Mouse (Mus musculus): Measurements from ENCODE around the gene Rps16. TPM values are rescaled to one million over a fixed set of nuclear protein-coding genes. Genes with fewer than 3 reads are reported as not detected.
A peak's percentile ranks its signal among the peaks of the same experiment; 100 is the strongest.

The Rps16 gene
- polyA plus RNA-seq, 1 experiment from 2014 or later, result 1,198 TPM

DNA sequence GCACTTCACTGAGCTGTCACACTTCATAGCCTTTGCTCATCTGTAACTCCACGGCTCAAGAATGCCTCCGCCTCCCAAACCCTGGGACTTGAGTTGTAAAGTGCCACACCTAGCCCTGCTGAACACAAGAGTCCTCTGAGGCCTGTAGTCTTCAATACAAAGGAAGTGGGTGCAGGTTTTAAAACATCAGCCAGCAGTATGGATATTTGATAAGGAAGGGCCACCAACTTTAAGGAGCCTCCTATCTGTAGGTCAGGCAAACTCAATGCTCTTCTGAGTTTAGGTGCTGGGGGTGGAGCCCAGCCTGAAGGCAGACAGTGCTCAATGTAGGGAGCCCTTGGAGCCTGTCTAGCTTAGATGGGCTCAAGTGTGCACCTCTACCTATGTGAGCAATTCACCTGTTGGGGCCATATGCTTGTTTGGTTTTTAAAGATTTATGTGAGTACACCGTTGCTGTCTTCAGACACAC is 3.7 kb downstream of the Rps16 start:
- Histone ChIP-seq H3K27ac (no peak overlapping the region), H3K4me1 (replicated peaks; ENCODE audit: insufficient read depth, low read length) (peaks cover 15% of the 10 kb centered on the region; the same call in 1 of the 2 replicates), H3K4me3 (replicated peaks; ENCODE audit: low read depth, low read length) (no peak overlapping the region), H3K27me3 (ENCODE audit: insufficient read depth, low read length) (no peaks in the 10 kb centered on the region), H3K9ac (ENCODE audit: low read depth, low read length) (no peak overlapping the region), H3K36me3 (ENCODE audit: insufficient read depth, low read length) (peaks cover 22% of the 10 kb centered on the region), H3K4me2 (ENCODE audit: low read length) (no peak overlapping the region), H3K9me3 (replicated peaks; ENCODE audit: low read length) (no peaks in the 10 kb centered on the region)
- WGBS, result 71% methylated on average over 3 of the region's 3 CpGs
- ATAC-seq (replicated peaks; ENCODE audit: low FRiP score, low read depth), result no peak
- no peak for TF ChIP-seq CTCF (IDR thresholded peaks at IDR 0.05; ENCODE audit: low read depth)
- no peak for DNase-seq (ENCODE audit: low spot score)

- peaks cover 15% of the 10 kb centered on the region; the same call in 1 of the 2 replicates for H3K4me1 ChIP-seq (replicated peaks; ENCODE audit: insufficient read depth, low read length)
- H3K27me3 ChIP-seq (ENCODE audit: insufficient read depth, low read length), result no peaks in the 10 kb centered on the region
- H3K4me3 ChIP-seq (replicated peaks; ENCODE audit: low read depth, low read length), result no peak overlapping the region
- no peak overlapping the region for H3K27ac ChIP-seq
- DNase-seq (ENCODE audit: low spot score) (no peak), ATAC-seq (replicated peaks; ENCODE audit: low FRiP score, low read depth) (no peak)
- TF ChIP-seq CTCF (IDR thresholded peaks at IDR 0.05; ENCODE audit: low read depth), result no peak
- no peaks in the 10 kb centered on the region for H3K9me3 ChIP-seq (replicated peaks; ENCODE audit: low read length)
- H3K9ac ChIP-seq (ENCODE audit: low read depth, low read length), result no peak overlapping the region
- 92% methylated on average over 3 of the region's 3 CpGs for WGBS
- peaks cover 26% of the 10 kb centered on the region for H3K36me3 ChIP-seq (ENCODE audit: insufficient read depth, low read length)
- H3K4me2 ChIP-seq (ENCODE audit: low read length), result no peak overlapping the region
Measured at GRCm38 (mm10) chr7:28354596-28354995, 4.1 kb downstream of the Rps16 start.

DNA sequence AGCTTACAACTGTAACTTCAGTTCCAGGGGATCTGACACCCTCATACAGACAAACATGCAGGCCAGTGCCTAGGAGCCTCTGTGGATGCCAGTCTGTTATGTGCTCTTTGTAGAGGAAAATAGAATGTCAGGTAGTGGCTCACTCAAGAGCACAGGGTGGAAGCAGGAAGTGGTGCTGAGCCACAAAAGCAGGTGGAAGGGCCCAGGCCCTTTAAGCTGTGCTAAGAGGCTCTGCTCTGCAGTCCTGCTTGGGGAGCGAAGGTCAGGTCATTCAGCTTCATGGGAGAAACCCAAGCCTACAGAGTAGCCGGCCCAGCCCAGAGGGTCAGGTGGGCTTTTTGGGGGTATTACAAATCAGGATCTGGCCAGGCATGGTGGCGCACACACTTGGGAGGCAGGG is 4.8 kb downstream of the Rps16 start:
- no peak for ATAC-seq (replicated peaks; ENCODE audit: low FRiP score, low read depth)
- 76% methylated on average over 3 of the region's 3 CpGs for WGBS
- DNase-seq (ENCODE audit: low spot score), result no peak
- Histone ChIP-seq H3K9me3 (replicated peaks; ENCODE audit: low read length) (no peaks in the 10 kb centered on the region), H3K4me2 (ENCODE audit: low read length) (no peak overlapping the region), H3K4me1 (replicated peaks; ENCODE audit: insufficient read depth, low read length) (peaks cover 11% of the 10 kb centered on the region; the same call in 1 of the 2 replicates), H3K27ac (no peak overlapping the region), H3K36me3 (ENCODE audit: insufficient read depth, low read length) (peaks cover 33% of the 10 kb centered on the region), H3K27me3 (ENCODE audit: insufficient read depth, low read length) (no peaks in the 10 kb centered on the region), H3K9ac (ENCODE audit: low read depth, low read length) (no peak overlapping the region), H3K4me3 (replicated peaks; ENCODE audit: low read depth, low read length) (no peak overlapping the region)
- no peak for TF ChIP-seq CTCF (IDR thresholded peaks at IDR 0.05; ENCODE audit: low read depth)

- no peaks in the 10 kb centered on the region for H3K27me3 ChIP-seq (ENCODE audit: insufficient read depth, low read length)
- peak; percentile 90 for DNase-seq (ENCODE audit: low spot score)
- H3K9ac ChIP-seq (ENCODE audit: low read depth, low read length), result peak overlapping the region; percentile 10; the same call in 1 of the 2 replicates
- WGBS, result 10% methylated on average over 5 of the region's 5 CpGs
- no peaks in the 10 kb centered on the region for H3K9me3 ChIP-seq (replicated peaks; ENCODE audit: low read length)
- peak; percentile 58; the same call in 1 of the 2 replicates for ATAC-seq (replicated peaks; ENCODE audit: low FRiP score, low read depth)
- no peak overlapping the region; the same call in 1 of the 2 replicates for H3K4me2 ChIP-seq (ENCODE audit: low read length)
- no peak overlapping the region for H3K4me3 ChIP-seq (replicated peaks; ENCODE audit: low read depth, low read length)
- H3K27ac ChIP-seq, result peak overlapping the region; percentile 85
- H3K4me1 ChIP-seq (replicated peaks; ENCODE audit: insufficient read depth, low read length), result 0 out of 2 replicates have a peak, but pooled peaks cover 8% of the 10 kb centered on the region
- peaks cover 48% of the 10 kb centered on the region for H3K36me3 ChIP-seq (ENCODE audit: insufficient read depth, low read length)
- no peak for TF ChIP-seq CTCF (IDR thresholded peaks at IDR 0.05; ENCODE audit: low read depth)
Measured at GRCm38 (mm10) chr7:28356981-28357380, 6.5 kb downstream of the Rps16 start.

GRCm38 (mm10) chr7:28357984-28358383 is 7.5 kb downstream of the Rps16 start:
- Histone ChIP-seq H3K9me3 (replicated peaks; ENCODE audit: low read length) (no peaks in the 10 kb centered on the region), H3K27me3 (ENCODE audit: insufficient read depth, low read length) (no peaks in the 10 kb centered on the region), H3K4me2 (ENCODE audit: low read length) (no peak overlapping the region; the same call in 1 of the 2 replicates), H3K4me3 (replicated peaks; ENCODE audit: low read depth, low read length) (no peak overlapping the region), H3K4me1 (replicated peaks; ENCODE audit: insufficient read depth, low read length) (0 out of 2 replicates have a peak, but pooled peaks cover 8% of the 10 kb centered on the region), H3K36me3 (ENCODE audit: insufficient read depth, low read length) (peaks cover 54% of the 10 kb centered on the region), H3K9ac (ENCODE audit: low read depth, low read length) (0 out of 2 replicates have a peak overlapping the region, but pooled peaks have one; percentile 2), H3K27ac (peak overlapping the region; percentile 85)
- peak; percentile 57 for DNase-seq (ENCODE audit: low spot score)
- WGBS, result 10% methylated on average over 5 of the region's 5 CpGs
- ATAC-seq (replicated peaks; ENCODE audit: low FRiP score, low read depth), result 0 out of 2 replicates have a peak, but pooled peaks have one; percentile 12
- TF ChIP-seq CTCF (IDR thresholded peaks at IDR 0.05; ENCODE audit: low read depth), result no peak

DNA sequence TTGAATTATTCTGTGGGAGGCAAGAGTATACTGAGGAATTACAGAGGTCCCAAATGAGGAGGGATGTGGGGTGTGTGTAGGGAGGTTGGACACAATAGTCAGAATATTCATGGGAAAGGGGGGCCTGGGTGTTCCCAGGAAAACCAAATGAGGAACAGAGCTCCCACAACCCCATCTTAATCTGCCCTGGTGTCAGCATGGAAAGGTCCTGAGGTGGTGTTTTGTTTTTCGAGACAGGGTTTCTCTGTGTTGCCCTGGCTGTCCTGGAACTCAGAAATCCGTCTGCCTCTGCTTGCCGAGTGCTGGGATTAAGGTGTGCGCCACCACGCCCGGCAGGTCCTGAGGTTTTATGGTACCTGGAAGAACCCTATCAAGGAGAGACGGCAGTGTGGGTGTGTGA is 8.0 kb downstream of the Rps16 start:
- no peak for TF ChIP-seq CTCF (IDR thresholded peaks at IDR 0.05; ENCODE audit: low read depth)
- DNase-seq (ENCODE audit: low spot score) (no peak), ATAC-seq (replicated peaks; ENCODE audit: low FRiP score, low read depth) (no peak)
- Histone ChIP-seq H3K36me3 (ENCODE audit: insufficient read depth, low read length) (peaks cover 50% of the 10 kb centered on the region), H3K4me3 (replicated peaks; ENCODE audit: low read depth, low read length) (no peak overlapping the region), H3K4me1 (replicated peaks; ENCODE audit: insufficient read depth, low read length) (0 out of 2 replicates have a peak, but pooled peaks cover 8% of the 10 kb centered on the region), H3K27me3 (ENCODE audit: insufficient read depth, low read length) (no peaks in the 10 kb centered on the region), H3K9ac (ENCODE audit: low read depth, low read length) (0 out of 2 replicates have a peak overlapping the region, but pooled peaks have one; percentile 2), H3K27ac (peak overlapping the region; percentile 85), H3K9me3 (replicated peaks; ENCODE audit: low read length) (no peaks in the 10 kb centered on the region), H3K4me2 (ENCODE audit: low read length) (no peak overlapping the region)
- 59% methylated on average over 7 of the region's 7 CpGs for WGBS

All from kidney, postnatal 0 days (tissue).